Mouse (Mus musculus): ENCODE data around the gene Kmt2e.

- TF ChIP-seq POLR2A (IDR thresholded peaks at IDR 0.05; ENCODE audit: low read depth, low read length) = no peak
- TF ChIP-seq CTCF (conservative IDR thresholded peaks at IDR 0.05; ENCODE audit: insufficient read depth, insufficient read length, low read depth, low read length) = no peak
These were observed 2.5 kb downstream of the Kmt2e start for GRCm38 (mm10) chr5:23436735-23437134.
